Mouse (Mus musculus): ENCODE measurements around the gene Crybb2.
A peak's percentile ranks its signal among the peaks of the same experiment; 100 is the strongest.

The Crybb2 gene

GRCm38 (mm10) chr5:113026706-113027105, 43.2 kb downstream of the Crybb2 start:
- DNase-seq, result no peak

- DNase-seq, result no peak
Observed at GRCm38 (mm10) chr5:113024154-113024764, 45.7 kb downstream of the Crybb2 start.

- peak; percentile 74 for DNase-seq
Observed at GRCm38 (mm10) chr5:113018190-113018589, 51.7 kb downstream of the Crybb2 start.

GRCm38 (mm10) chr5:113017004-113017403, 52.9 kb downstream of the Crybb2 start:
- no peak for DNase-seq

GRCm38 (mm10) chr5:113015236-113016061, 54.5 kb downstream of the Crybb2 start, which contains the start of gene Grk3:
Gene Grk3, minus strand, starts transcription at chr5:113015791.
- peak; percentile 73 for DNase-seq

- peak; percentile 37 for DNase-seq
Observed at GRCm38 (mm10) chr5:113014808-113015235, 55.1 kb downstream of the Crybb2 start.

GRCm38 (mm10) chr5:113014111-113014807, 55.7 kb downstream of the Crybb2 start:
- peak; percentile 25 for DNase-seq

GRCm38 (mm10) chr5:113011926-113012325, 58.0 kb downstream of the Crybb2 start:
- no peak for DNase-seq

- no peak for DNase-seq
Observed at GRCm38 (mm10) chr5:113009183-113009820, 60.6 kb downstream of the Crybb2 start.

GRCm38 (mm10) chr5:113008496-113008895, 61.4 kb downstream of the Crybb2 start:
- no peak for DNase-seq

Measured in right cerebral cortex, adult 18-20 months (tissue).